Mouse (Mus musculus) lung, postnatal 0 days (tissue): ENCODE measurements around the gene Dnajb6.

Experiments
- CTCF ChIP-seq: IDR thresholded peaks from 2 replicates; pipeline ENCODE4 v1.5.1; 2016; ENCODE audit warnings: antibody characterized with exemption, mild to moderate bottlenecking
- EP300 ChIP-seq: IDR thresholded peaks from 2 replicates; pipeline ENCODE4 v1.6.1; 2016; ENCODE audit warnings: antibody characterized with exemption, mild to moderate bottlenecking, control low read depth

DNA sequence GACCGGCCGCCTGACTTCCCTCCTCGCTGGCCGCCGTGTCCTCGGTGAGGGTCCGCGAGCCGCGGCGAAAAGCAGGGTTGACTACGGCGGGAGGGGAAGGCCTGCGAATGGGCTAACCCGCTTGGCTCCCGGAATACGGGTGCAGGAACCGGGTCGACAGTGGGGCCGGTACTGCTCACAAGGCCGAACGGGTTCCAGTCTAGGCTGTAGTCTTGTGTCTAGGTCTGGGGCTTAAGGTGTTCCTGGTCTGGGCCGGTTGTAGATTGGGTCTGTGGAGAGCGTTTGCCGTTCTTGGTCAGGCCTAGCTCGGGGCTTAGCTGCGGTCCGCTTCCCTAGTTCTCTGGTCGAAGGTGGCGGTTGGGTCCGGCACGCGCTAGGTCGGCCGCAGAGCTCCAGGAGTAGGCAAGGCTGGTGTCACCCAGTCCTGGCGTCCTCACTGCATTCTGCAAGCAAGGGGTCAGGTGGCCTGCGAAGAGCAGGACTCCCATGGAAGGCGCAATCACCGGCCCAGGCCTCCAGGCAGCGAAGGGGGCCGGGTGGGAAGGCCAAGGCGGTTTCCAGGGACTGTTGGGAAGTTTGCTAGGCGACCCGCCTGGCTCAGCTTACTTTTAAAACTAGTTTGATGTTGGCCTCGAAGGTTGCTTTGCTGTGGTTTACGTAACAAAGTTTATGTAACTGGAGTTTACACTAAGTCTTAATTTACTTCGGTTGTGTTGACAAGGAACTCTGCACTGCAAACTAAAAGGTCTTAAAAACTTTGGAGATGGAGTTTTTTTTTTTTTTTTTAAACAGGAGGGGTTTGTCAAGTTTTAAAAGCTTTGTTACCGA, 799 bp downstream of the Dnajb6 start:
- TF ChIP-seq EP300 = no peak
- TF ChIP-seq CTCF = no peak
